Mouse (Mus musculus): Measurements from ENCODE around the gene Sigirr.
A peak's percentile ranks its signal among the peaks of the same experiment; 100 is the strongest.

Sigirr gene

GRCm38 (mm10) chr7:141099911-141100691, at the start of gene Sigirr:
Gene Sigirr, minus strand, starts transcription at chr7:141100572.
- DNase-seq (ENCODE audit: low read depth in 2 of 2, low spot score in 2 of 2), result peak; percentile 48 to 64

- DNase-seq (ENCODE audit: low read depth in 2 of 2, low spot score in 2 of 2), result no peak
These were observed 48.3 kb upstream of the Sigirr start for GRCm38 (mm10) chr7:141148639-141149038.

- DNase-seq (ENCODE audit: low read depth in 2 of 2, low spot score in 2 of 2), result no peak
These were observed 46.7 kb upstream of the Sigirr start for GRCm38 (mm10) chr7:141147044-141147443.

- no peak for DNase-seq (ENCODE audit: low read depth in 2 of 2, low spot score in 2 of 2)
These were observed 45.7 kb upstream of the Sigirr start for GRCm38 (mm10) chr7:141146043-141146595.

- DNase-seq (ENCODE audit: low read depth in 2 of 2, low spot score in 2 of 2), result no peak
These were observed 45.0 kb upstream of the Sigirr start for GRCm38 (mm10) chr7:141145403-141145802.

GRCm38 (mm10) chr7:141144650-141145049, 44.3 kb upstream of the Sigirr start:
- DNase-seq (ENCODE audit: low read depth in 2 of 2, low spot score in 2 of 2), result no peak

GRCm38 (mm10) chr7:141143861-141144260, 43.5 kb upstream of the Sigirr start:
- DNase-seq (ENCODE audit: low read depth in 2 of 2, low spot score in 2 of 2), result no peak

- peak in 1 of 2 experiments; percentile 62 for DNase-seq (ENCODE audit: low read depth in 2 of 2, low spot score in 2 of 2)
These were observed 42.7 kb upstream of the Sigirr start for GRCm38 (mm10) chr7:141143112-141143511.

- DNase-seq (ENCODE audit: low read depth in 2 of 2, low spot score in 2 of 2), result no peak
These were observed 41.0 kb upstream of the Sigirr start for GRCm38 (mm10) chr7:141141326-141141725.

GRCm38 (mm10) chr7:141131904-141132755, 31.8 kb upstream of the Sigirr start:
- DNase-seq (ENCODE audit: low read depth in 2 of 2, low spot score in 2 of 2), result no peak

GRCm38 (mm10) chr7:141131024-141131820, 30.9 kb upstream of the Sigirr start:
- DNase-seq (ENCODE audit: low read depth in 2 of 2, low spot score in 2 of 2), result peak; percentile 68 to 81

GRCm38 (mm10) chr7:141123517-141123856, 23.1 kb upstream of the Sigirr start:
- no peak for DNase-seq (ENCODE audit: low read depth in 2 of 2, low spot score in 2 of 2)

- peak; percentile 71 to 85 for DNase-seq (ENCODE audit: low read depth in 2 of 2, low spot score in 2 of 2)
These were observed 22.5 kb upstream of the Sigirr start for GRCm38 (mm10) chr7:141122689-141123516.

GRCm38 (mm10) chr7:141122245-141122644, 21.9 kb upstream of the Sigirr start, which contains the start of gene Ptdss2:
Gene Ptdss2, plus strand, starts transcription at chr7:141122382.
- no peak for DNase-seq (ENCODE audit: low read depth in 2 of 2, low spot score in 2 of 2)

- no peak for DNase-seq (ENCODE audit: low read depth in 2 of 2, low spot score in 2 of 2)
These were observed 20.7 kb upstream of the Sigirr start for GRCm38 (mm10) chr7:141121051-141121531.

GRCm38 (mm10) chr7:141120605-141121004, 20.2 kb upstream of the Sigirr start:
- no peak for DNase-seq (ENCODE audit: low read depth in 2 of 2, low spot score in 2 of 2)

- no peak for DNase-seq (ENCODE audit: low read depth in 2 of 2, low spot score in 2 of 2)
These were observed 19.1 kb upstream of the Sigirr start for GRCm38 (mm10) chr7:141119487-141119886.

GRCm38 (mm10) chr7:141117636-141118035, 17.3 kb upstream of the Sigirr start, which contains the start of gene Ano9:
Gene Ano9, minus strand, starts transcription at chr7:141117806.
- DNase-seq (ENCODE audit: low read depth in 2 of 2, low spot score in 2 of 2), result no peak

GRCm38 (mm10) chr7:141115874-141116273, 15.5 kb upstream of the Sigirr start:
- DNase-seq (ENCODE audit: low read depth in 2 of 2, low spot score in 2 of 2), result no peak

- no peak for DNase-seq (ENCODE audit: low read depth in 2 of 2, low spot score in 2 of 2)
These were observed 2.8 kb upstream of the Sigirr start for GRCm38 (mm10) chr7:141103161-141103560.

All from CD8-positive naive resting alpha-beta T cell, adult 2 months (primary cell).